Mouse (Mus musculus): ENCODE measurements around the gene Atp8b4. TPM values are rescaled to one million over a fixed set of nuclear protein-coding genes. Genes with fewer than 3 reads are reported as not detected.
"Not testable (repeated sequence)": the region's sequence is repeated elsewhere in the genome, so short reads cannot be mapped to it uniquely, and the experiment has no call there.

Atp8b4 gene
- total RNA-seq (2021) = under 1 TPM; 0.53 to 0.79 TPM
- long read RNA-seq, experiment 1 = 0 reads
- long read RNA-seq, experiment 2 = 0 reads

DNA sequence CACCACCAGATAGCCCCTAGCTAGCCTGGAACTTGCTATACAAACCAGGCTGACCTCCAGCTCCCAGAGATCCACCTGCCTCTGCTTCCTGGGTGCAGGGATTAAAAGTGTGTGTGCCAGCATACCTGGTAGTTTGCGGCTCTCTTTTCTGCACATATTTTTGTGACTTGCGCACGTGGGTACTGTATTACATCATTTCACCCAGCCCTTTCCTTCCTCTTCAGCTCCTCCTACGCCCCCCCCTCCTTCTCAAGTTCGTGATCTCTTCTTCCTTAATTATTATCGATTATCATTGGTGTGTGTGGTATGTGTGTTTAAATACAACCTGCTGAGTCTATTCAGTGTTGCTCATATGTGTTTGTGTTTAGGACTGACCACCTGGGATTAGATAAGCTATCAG, at the start of gene Atp8b4:
Gene Atp8b4, minus strand, starts transcription at position 154 of the 400 bp plus-strand sequence.
- DNase-seq = no peak

DNA sequence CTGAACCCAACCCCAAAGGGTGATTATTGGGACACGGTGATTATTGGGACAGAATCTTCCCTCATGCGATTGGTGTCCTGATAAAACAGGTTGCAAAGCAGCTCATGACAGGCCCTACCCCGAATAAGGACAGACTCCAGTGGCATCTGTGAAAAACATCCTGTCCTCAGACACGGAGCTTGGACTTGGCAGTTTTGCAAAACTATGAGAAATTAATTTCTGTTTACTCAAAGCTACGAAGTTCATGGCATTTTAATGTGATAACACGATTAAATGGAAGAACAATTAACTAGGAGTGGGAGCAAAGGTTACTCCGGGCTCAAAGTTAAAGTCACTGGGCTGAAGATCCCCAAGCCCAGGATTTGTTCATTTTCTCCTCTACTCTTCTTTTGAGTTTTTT, 49.2 kb upstream of the Atp8b4 start:
- DNase-seq = no peak

DNA sequence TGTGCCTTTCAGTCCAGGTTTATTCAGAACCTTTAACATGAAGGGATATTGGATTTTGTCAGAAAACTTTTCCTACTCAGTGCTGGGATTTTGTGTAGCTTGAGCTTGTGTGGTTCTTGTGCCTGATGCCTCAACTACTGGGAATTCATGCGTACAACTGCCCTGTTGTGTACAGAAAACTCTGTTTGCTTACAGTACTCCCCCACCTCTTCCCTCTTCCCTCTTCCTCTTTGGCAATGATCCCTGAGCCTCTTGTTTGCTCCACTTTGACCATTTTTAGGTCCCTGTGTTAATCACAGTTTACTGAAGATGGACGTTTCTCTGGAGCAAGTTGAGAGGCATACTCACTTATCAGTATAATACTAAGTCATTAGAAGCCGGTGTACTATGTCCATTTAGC, 45.9 kb upstream of the Atp8b4 start:
- DNase-seq = no peak

DNA sequence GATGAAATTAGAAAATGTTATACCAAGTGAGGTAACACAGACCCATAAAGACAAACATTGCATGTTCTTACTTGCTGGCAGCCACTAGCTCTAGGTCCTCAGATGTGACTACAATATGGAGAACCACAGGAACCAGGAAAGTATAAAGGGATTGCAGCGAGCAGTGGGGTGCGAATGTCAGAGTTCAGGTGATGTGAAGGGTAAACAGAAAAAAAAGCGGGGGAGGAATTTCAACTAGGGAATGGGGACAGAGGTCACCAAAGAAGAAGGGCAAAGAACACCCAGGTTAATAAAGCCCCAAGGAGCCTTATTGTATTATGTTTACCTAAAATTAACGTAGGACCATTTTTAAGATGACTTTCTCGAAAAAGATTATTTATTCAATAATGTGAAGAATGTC, 44.8 kb upstream of the Atp8b4 start:
- no peak for DNase-seq

DNA sequence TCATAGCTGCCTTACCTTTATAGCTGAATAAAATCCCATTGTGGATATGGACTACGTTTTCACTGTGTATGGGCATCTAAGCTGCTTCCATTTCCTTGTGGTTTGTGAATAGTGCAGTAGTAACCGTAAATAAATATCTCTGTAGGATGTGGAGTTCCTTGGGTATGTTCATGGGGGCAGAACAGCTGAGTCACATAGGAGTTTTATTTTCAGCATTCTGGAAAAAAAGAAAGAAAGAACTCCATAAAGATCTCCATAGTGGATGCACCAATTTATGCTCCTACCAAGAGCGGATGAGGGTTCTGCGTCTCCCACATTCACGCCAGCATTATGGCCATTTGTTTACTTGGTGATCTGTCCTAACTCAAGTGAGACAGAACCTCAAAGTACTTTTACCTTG, 41.7 kb upstream of the Atp8b4 start:
- DNase-seq = no peak

DNA sequence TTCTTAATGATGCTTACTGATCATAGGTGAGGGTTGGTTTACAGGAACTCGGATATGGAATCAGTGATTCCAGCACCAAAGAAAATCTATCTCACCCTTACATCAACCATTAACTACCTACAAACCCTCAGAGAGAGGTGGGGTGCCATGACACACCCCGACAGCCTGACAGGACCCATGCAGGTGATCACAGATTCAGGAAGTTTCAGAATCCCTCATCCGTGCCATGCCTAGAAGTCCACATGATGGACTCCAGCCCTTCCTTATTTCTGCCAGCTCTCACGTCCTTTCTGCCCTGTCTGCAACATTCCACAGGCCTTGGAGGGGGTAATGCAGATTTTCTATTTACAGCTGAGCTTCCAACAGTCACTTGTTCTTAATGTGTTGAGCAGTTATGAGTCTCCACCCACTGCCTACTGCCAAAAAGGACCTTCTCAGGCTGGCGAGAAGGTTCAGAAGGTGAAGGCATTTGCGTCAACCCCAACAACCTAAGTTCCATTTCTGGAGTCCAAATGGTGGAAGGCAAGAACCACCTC, 40.0 kb upstream of the Atp8b4 start:
- no peak for DNase-seq

DNA sequence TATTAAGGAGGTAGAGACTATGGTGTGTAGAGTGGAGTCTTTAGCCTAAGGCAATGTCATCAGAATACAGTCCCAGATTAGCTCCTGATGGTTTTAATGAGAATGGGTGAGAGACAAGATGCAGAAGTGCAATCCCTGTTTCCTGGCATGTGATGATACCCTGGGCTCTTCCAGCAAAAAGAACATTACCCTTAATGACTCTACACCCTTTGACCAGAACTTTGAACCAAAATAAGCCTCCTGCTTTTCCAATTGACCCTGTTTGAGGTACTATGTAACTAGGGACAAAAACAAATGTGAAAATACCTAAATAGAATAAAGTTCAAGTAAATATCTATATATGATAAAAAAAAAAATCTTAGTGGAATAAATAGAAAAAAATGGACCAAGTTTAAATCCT, 37.2 kb upstream of the Atp8b4 start:
- no peak for DNase-seq

DNA sequence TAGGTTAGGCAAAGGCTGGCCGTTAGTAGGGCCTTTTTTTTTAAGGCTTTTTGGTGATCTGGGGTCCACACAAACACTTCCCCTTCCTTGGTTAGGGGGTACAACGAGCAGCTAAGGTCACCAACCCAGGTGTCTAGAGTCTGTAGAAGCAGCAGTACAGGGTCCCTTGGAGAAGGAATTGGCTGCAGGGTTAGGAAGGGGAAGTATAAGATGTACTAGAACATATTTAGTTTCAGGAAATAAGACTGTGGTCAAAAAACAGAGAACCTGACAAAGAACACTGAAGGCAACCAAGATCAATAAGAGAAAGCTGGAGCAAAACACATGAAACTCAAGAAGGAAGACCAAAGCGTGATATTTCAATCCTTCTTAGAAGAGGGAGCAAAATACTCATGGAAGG, 30.1 kb upstream of the Atp8b4 start:
- DNase-seq = no peak

DNA sequence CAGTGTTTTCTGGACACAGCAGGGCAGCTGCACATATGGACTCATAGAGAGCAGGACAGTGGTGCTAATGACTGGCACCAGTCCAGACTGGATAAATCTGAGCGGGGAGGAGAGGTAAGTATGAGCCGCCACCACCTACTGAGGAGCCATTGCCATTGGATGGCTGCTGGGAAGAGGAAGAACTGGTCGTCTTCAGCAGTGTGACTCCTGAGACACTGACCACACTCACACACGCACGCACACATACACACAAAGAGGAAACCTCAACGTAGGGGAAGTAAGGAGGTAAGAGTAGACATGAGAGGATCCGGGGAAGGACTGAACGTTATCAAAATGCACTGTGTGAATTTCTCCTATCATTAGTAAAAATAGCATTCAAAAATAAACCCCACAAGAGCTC, 27.0 kb upstream of the Atp8b4 start:
- no peak for DNase-seq

DNA sequence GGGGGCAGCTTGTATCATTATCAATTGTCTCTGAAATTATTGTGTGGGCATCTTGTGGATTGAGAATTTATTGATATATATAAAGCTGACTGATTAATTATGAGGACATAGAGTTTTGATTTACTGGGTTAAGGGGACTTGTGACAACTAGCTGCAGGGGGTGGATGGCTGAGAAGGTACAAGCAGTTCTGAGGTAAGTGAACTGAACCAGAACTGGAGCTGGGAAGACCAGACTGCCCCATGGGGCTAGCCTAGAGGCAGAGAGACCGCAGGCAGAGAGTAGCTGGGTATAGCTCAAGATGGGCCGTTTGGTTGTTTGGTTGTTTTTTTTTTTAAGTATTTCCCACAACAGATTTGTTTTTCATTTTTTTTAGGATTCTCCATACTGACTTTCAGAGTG, 23.8 kb upstream of the Atp8b4 start:
- DNase-seq = no peak

DNA sequence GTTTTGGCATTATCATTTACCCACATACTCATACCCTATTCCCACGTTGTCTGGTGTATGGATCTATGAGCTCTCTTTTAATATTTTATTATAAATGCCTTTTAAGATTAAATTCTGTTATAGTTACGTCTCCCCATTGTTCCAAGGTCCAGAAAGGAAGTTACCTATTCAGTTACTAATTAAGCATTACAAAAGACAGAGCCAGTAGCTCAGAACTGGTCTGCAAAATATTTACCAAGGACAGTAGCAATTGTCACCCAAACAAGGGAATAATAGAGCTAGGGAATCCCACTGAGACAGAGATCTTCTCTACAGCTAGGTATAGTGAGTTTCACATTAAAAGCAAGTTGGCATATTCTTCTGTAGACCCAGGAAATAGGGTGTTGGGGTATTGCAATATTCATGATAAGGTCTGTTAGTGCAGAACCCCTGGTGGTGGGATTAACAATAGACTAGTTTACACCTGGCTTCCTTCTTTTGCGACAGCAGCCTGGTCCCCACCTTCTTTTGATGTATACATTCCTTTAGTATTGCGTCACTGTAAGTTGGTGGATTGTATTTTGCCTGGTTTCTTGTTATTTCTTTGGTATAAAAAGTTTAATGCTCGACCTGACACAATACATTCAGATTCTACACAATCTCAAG, 22.7 kb upstream of the Atp8b4 start:
- DNase-seq = not testable (repeated sequence)

DNA sequence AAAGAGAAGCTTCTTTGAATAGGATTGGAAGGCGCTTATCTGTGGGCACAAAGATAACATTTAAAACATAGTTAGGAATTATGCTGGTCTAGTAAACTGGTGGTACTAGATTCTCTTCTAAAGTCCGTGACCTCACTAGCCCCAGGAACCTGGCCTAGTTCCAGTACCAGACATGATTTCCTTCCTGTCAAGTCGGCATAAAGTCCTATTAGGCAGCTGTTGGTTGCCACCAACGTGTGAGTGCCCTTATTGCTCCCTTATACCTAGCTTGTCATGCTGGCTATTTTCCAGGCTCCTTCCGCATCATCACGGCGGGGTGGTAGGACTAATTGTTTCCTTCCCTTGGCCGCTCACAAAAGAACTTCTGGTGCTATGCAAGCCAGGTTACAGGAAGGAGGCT, 21.6 kb upstream of the Atp8b4 start:
- DNase-seq = no peak

DNA sequence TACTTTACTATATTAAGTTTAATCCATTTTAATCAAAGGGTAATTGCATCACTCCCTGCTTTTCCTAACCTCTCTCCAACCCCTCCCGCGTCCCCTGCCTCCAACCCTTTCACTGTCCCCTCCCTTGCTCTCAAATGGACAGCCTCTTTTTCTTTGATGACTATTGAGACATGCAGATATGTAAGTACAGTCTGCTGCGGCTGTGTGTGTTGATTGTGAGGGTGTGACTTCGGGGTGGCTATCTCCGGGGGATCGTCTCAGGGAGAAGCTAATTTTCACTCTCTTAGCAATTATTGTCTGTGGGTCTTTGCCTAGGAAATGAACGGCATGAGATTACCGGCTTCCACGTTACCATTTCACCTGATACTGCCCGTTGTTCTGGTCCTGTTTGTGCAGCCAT, 21.0 kb upstream of the Atp8b4 start:
- no peak for DNase-seq

DNA sequence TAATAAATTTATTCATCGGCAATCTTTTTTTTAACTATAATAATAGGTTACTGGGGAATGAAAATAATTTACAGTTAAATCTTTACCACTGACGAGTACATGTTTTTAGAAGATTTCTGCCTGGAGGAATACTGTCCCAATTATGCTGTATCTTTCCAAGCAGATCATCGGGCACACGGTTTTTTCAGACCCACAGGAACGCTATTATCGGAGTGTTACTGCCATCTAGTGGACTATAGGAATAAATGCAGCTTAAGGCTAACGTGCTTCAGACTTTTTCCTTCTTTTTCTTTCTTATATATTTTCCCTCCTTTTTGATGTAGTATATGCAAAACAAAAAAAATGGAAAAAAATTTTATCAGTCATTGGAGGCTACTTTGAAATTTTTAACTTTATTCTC, 20.4 kb upstream of the Atp8b4 start:
- DNase-seq = no peak

DNA sequence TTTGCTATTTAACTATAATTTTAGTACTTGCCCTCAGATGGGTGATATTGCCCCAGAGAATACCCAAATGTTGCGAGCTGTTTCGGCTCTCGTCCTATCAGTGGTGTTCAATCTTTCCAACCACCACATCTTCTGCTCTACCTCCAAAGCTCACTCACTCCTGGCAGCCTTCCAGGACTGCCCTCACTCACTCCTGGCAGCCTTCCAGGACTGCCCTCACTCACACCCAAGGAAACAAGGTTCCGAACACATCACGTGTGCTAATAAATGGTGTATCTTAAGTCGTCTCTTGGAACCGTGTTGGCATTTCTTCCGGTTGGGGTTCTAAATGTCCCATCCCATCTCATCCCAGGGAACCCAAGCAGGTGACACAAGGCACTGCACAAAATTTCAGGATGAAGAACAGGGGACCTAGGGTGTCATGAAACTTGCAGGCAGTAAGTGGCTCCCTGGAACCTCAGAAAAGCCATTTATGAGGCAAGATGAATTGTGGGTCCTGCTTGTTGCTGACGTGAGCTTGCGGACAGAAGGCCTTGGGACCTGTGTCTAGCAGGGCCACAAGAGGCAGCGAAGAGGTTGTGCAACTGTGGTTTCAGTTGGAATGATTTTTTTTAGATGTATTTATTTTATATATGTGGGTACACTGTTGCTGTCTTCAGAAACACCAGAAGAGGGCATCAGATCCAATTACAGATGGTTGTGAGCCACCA, 19.6 kb upstream of the Atp8b4 start:
- peak; percentile 64 to 74 for DNase-seq

DNA sequence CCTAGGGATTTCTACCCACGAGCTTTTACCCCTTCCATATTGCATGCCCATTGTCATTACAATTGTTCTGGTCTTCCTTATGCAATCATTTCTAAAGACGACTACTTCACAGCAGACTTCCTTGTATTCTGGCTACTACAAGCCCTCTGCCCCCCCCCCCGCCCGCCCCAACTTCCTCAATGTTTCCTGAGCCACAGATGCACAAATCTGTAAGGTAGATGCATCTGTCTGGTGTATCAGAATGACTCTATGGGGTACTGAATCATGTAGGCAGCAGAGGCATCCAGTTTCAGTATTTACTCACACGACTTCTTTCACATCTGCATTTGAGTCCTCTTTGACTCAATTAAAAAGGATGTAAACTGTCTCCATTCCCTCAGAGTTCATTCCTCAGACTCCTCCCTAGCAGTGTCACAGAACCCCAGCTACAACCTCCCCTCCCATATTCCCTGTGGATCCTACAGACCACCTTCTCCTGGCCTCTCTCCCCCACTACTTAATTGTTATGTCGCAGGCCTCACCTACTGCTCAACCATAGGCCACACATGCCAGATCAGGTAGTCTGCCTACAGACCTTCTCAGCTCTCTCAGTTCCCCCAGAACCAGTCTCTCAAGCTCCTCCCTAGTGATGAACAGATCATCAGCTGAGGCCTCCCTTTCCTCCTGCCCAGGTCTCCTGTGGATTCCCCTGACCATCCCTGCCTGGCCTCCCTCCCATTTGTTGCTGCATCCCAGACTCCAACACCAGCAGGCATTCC, 14.8 kb upstream of the Atp8b4 start:
- DNase-seq = no peak

DNA sequence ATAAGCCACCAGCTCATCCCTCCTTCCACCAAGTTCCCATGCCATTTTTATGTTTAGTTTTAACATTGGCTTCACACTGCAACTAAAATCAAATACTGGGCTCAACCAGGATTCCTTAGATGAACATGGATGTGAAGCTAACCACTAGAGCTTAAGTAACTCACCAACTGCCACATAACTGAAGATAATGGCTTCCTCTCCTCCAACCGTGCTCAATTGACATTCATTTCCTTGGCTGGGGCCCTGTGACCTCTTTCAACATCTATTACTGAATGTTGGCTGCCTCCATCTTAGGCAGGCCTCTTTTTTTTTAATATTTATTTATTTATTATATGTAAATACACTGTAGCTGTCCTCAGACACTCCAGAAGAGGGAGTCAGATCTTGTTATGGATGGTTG, 7.8 kb upstream of the Atp8b4 start:
- DNase-seq = no peak

DNA sequence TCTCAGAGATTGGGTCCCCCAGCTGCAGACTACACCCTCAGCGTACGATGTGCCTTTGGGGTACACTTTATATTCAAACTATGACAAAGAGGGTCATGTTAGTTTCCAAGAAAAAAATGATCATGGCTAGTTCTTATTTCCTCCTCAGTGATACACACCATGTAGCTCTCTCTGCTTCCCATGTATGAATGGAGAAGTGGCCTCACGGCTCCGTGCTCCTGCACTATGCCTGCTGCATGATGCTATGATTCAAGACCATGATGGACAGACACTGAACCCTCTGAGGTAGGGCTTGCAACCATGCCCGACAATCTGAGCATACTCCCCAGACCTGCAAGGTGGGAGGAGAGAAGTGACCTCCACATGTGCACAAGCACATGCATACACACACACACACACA, 7.0 kb upstream of the Atp8b4 start:
- no peak for DNase-seq

DNA sequence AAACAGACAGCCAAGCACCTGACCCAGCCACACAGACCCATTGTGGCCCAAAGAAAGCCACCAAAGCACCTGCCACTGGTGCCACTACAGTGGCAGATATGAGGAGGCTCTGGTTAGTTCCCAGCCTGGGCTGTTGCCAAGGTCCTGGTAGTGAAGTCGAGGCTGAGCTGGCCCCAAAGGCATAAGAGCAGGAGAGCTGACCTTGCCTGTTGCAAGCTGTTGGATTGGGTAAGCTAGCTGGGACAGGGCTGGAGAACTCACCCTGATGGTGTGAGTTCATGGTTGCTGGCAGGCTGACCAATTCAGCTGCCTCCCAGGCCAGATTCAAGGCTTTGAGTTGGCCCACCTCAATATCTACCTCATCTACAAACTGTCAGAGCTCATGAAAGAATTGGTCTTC, 4.7 kb upstream of the Atp8b4 start:
- peak; percentile 56 to 89 for DNase-seq

DNA sequence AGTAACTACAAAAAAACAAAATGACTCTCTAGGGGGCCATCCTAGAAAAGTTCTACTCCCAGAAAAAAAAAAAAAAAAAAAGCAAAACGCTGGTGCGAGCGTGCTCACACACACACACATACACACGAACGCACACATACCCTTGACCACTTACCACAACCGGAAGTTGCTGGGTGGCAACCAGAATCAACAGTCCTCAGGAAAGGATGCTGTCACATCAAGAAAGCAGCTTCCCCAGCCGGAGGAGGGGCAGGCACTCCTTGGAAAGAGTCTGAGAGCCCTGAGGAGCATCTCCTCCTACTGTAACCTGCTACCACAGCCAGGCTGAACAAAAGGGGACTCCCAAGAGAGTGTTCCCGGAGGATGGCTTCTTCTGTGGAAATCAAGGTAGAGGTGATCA, 744 bp downstream of the Atp8b4 start:
- no peak for DNase-seq

DNA sequence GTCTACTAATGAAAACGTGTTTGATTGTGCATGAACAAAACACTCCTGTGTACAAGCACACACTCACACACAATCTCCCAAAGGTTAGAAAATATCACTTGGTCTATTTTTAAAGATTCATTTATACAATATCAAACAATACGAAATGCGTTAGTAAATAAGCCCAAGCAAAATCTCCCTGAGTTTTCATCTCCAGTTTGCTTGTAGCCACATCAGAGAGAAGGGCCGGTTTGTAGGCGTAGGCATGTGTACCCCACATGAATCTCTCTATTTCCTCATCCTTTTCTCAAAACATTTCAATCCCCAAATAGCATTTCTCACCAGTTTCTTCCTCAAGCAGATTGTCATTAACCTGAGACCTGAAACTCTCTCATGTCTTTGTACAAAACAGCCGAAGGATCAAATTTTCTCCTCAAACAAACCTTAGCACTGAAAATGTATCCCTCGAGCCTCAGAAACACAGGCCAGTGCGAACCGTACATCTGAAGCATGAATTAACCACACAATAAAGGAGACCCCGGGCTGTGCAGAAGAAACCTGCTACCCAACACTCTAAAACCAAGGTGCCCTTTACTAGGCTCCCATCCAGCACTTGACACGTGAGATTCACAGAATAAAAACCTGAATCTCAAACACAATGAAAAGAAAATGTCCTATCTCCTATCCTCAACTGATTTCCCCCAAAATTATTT, 1.6 kb downstream of the Atp8b4 start:
- DNase-seq = no peak

DNA sequence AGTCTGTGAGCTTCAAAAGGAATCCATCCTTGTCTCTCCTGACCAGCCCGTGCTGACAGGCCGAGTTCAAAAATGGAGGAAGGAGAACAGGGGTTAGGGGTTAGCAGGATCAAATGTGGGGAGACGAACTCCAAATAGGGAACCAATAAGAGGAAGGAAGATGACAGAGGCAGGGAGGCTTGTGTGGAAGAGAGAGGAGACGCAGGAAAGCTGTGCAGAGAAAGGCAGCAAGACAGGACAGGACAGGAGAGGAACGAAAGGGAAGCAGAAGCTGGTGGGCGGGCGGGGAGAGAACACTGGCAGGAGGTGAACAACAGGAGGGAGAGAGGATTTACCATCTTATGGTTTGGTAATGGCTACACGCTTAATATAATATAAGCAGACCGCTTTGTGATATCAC, 3.6 kb downstream of the Atp8b4 start:
- DNase-seq = no peak

Measured in adrenal gland, postnatal 36 days (tissue).